Mouse (Mus musculus) lung, postnatal 4 days (tissue): Measurements from ENCODE around the gene Gtf3c2.

ENCODE experiments used
- DNase-seq, 2 experiments: peaks; one replicate each; pipeline ENCODE4 v3.0.0; 2021

Gtf3c2 gene

DNA sequence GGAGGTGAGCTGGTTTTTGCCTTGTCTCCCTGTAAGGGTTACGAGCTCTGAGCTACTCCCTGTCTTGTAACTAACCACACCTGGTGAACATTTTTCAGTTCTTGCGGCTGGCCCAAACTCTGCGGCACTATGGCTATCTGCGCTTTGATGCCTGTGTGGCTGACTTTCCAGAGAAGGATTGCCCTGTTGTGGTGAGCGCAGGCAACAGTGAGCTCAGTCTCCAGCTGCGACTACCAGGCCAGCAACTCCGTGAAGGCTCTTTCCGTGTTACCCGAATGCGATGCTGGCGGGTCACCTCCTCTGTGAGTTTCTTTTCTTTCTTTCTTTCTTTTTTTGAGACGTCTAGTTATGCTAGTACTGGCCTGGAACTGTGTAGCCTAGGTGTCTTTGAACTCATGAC, 17.1 kb upstream of the Gtf3c2 start:
- DNase-seq: no peak

DNA sequence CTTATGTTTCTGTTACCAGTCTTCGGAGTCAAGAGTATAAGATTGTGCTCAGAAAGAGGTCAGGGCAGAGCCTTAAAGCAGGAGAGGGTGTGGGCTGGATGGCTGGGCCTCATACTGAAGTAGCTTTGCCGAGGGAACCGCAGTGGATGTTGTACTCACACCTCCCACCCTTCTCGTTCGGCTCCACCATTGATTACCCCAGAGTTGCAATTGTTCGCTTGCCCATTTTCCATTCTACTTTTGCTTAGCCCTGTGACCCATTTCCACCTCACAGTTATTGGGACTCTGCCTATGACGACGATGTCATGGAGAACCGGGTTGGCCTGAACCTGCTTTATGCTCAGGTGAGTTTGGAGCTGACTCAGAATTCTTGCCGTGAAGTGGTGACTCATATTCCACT, 16.3 kb upstream of the Gtf3c2 start:
- DNase-seq: no peak

DNA sequence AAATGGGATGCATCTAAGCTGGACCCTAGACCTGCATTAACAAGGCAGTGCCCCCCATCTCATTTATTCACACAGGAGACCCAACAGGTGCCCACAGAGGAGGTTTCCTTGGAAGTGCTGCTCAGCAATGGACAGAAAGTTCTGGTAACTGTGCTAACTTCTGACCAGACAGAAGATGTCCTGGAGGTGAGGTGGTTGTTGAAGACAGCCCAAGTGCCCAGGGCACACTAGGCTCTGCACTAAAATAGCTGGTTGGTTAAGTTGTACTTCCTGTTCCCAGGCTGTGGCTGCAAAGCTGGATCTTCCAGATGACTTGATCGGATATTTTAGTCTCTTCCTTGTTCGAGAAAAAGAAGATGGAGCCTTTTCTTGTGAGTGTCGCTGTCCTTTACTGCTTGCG, 15.7 kb upstream of the Gtf3c2 start:
- no peak for DNase-seq

DNA sequence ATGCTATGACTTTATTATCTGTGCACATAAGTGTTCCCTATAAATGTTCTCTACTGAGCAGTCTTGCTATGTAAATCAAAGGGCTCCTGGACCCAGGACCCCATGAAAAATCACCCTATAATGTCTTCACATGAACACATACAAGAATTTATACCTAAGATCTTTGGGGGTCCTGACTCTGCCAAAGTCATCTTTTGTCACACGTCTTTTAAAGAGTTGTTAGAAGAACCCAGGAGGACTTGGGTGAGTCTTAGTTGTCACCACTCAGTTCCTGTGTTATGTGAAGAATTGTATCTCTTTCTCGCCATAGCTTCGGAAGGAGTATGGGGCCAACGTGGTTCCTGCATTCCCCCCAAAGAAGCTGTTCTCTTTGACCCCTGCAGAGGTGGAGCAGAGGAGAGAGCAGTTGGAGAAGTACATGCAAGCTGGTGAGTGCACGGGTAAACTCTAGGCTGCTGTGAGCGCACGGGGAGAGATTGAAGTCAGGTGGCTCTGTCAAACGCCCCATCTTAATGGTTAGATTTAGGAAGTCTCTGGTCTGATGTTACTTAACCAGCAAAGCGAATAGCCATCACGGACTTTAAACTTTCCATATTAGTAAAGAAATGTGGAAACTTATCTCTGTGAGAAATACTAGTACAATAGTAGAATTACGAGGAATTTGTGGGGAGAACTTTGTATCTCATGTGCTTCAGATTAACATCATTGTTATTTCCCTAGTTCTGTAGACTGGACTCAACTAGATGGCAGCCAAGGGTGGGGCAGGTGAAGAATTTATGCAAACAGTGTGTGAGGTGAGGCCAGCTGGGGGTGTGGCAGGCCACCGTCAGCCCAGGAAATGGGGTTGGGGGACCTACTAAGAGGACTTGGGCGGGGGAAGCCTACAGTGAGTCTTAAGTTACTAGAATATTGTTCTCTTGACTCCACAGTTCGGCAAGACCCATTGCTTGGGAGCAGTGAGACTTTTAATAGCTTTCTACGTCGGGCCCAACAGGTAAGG, 14.8 kb upstream of the Gtf3c2 start:
- no peak for DNase-seq

DNA sequence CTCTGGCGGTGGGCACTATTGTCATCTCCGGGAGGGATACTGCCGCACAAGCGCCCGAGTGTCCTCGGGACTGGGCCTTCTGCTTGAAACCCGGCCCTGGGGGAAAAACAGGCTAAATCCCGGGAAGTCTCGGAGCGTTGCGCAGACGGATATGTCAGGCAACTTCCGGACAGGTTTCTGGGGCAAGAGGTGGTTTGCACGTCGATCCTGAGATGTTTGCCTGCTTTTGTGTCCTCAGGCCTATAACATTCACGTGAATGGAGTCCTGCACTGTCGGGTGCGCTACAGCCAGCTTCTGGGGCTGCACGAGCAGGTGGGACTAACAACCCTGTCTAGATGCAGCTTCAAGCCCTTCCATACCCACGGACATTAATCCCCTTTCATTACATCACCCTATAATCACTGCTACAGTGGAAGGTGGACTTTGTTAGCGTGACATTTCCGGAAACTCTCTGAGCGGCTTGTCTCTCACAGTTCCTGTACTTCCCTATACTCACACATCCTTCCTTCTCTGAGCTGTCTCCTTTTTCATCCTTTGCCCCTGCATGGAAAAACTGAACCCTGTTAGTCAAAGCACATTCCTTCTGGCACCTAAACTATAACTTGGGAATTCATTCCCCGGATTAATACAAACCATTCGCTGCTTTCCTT, 13.8 kb upstream of the Gtf3c2 start:
- no peak for DNase-seq

DNA sequence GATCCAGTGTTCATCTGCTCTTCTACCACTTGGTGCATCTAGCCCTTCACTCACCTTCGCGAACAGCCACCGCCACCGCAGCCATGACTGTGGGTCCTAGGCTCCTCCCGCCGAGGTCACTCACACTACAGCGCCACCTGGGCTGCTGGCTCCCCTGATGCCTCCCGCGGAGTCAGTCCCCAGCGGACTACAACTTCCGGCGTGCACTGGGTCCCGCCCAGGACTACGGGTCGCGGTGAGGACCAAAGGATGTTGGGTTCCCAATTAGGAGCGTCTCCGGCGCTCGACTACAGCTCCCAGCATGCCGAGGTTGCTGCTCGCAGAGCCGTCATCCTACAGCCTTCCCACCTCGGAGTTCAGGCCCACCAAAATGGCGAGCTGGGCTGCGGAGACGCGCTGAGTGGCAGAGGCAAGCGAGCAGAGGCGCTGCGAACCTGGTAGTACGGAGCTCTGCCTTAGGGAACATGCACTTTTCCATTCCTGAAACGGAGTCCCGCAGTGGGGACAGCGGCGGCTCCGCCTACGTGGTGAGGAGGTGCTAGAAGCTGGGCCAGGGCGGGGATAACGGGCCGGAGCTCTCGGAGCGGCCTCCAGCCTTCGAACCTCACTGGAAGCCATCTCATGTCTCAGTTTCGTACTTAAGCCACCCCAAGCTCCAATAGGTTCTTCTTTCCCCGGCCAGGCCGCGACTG, 13.1 kb upstream of the Gtf3c2 start, which contains the start of the genes Snx17 and Eif2b4:
TSS of gene Snx17 (plus strand) at position 289 of the 692 bp plus-strand sequence.
TSS of gene Eif2b4 (minus strand) at position 492 of the 692 bp plus-strand sequence.
- peak; percentile 99 for DNase-seq

DNA sequence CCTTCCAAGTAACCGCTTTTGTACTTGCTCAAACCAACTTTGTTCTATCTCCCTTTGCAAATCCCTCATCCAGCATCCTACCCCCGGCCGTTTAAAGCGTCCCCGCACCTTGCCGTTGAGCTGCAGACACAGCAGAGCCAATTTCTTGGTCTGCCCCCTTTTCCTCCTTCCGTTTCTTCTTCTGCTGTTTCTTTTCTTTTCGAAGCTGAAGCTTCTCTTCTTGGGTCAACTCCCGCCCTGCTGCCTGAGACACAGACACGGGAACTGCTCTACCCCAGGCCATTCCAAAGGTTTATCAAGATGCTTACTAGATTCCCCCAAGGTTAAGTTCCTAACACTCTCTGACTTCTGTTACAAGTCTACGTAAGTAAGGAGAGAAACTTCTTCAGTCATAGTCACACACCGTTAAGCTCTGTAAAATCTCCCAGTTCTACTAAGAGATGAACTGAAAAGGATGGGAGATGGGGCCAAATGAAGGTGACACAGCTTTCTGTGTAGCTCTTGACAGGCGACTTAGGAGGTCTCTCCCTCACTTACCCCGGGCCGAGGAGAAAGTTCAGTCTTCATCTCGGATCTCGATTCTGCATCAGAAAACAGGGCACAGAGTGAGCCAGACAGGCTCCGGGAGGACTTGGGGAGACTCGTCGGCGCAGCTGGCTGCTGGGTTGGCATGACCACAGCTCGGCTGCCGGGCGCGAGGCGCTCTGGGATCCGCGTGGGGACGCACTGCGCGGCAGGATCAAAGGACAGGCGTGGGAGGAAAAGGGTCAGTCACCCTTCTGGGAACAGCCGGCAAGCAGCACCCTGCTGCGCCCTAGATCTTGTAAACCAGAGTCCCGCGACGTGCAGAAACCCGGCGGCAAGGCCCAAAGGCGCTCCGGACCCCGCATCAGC, 12.3 kb upstream of the Gtf3c2 start:
- DNase-seq: no peak

- DNase-seq: no peak
These were observed 10.3 kb upstream of the Gtf3c2 start for GRCm38 (mm10) chr5:31190201-31190600.

- no peak for DNase-seq
These were observed 8.4 kb upstream of the Gtf3c2 start for GRCm38 (mm10) chr5:31188223-31188840.

DNA sequence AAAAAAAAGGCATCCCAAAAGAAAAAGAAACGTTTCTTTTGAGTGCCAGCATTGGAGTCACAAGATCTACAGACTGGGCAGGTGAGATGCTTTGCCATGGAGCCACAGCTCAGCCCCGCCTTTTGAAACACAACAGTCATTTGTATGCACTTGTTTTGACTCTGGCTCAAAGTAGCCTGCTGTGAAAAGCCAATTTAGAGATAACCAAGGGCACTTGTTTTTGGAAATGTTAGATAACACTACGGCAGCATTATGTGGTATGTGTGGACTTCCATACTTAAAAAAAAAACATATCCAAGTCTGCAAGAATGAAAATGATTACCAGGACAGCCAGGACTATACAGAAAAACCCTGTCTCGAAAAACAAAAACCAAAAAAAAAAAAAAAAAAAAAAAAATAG, 3.7 kb upstream of the Gtf3c2 start:
- DNase-seq: no peak

- DNase-seq: no peak
These were observed 1.3 kb upstream of the Gtf3c2 start for GRCm38 (mm10) chr5:31181183-31181770.

DNA sequence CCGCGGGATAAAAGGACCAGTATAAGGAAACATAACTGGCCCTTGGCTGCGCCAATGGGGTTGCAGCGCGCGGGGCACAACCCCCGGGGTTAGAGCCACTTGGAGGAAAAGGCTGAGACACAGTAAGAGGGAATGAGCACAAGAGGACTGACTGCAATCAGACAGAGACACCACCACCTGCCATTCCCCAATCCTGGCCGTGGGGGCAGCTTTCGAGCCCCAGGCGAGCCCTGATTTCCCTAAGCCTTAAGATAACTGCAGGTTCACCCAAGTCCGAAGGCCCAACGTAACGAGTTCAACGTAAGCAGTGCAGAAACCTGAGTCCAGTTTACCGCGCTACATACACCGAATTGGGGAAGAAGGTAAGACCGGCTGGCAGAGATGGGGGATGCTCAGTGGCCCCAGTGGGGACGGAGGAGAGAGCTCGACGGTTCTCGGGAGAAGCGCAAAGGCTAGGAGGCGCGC, 611 bp downstream of the Gtf3c2 start:
- DNase-seq: peak in 1 of 2 experiments; percentile 35

GRCm38 (mm10) chr5:31168630-31169029, 11.3 kb downstream of the Gtf3c2 start:
- no peak for DNase-seq

GRCm38 (mm10) chr5:31164878-31165277, 15.1 kb downstream of the Gtf3c2 start:
- no peak for DNase-seq

- no peak for DNase-seq
These were observed 17.5 kb downstream of the Gtf3c2 start for GRCm38 (mm10) chr5:31162462-31162861.

DNA sequence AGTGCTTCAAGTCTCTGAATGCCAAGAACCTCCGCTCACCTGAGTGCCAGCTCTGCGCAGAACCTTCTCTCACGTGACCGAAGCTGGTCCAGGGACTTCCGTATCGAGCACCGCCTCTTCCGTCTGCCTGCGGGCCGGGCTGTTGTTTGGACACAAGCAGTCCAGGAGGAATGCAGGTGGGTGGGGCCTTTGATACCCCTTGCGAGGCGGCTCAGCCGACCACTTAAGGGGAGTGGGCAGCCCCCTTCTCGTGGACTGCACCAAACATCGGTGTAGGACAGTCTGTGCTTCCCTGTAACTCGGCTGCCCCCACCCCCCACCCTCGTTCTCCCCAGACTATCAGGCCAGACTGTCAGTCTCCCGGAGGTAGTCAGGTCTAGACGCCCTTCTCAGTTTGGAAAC, 25.8 kb downstream of the Gtf3c2 start, which contains the start of gene Mpv17:
TSS of gene Mpv17 (minus strand) at position 100 of the 402 bp plus-strand sequence.
- DNase-seq: peak; percentile 85 to 91

DNA sequence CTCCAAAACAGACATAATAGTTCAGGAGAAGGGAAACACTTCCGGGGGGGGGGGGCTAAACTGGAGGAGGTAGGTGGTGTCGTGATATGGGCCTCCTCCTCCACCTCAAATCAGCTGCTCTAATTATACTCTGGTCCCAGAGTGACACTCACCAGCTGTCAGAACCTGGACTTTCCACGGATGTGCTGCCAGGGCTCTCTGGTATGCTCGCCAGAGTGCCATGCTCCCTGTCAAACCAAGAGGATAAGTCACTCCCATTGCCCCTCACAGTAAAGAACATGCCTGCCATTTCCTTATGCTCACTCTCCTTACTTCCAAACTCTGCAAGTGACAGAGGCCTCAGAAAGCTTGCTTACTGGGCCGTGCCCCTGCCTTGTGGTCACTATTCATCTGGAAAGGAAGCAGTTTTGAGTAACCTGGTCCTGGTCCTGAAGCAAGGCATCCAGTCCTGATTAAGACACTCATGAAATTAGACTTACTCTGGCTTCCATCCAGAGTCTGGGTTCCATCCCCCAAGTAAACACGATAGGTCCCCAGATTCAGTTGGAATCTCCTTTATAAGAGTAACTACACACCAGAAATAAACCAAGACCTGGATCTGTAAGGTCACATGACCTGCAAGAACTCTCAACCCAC, 26.3 kb downstream of the Gtf3c2 start:
- DNase-seq: peak in 1 of 2 experiments; percentile 7

DNA sequence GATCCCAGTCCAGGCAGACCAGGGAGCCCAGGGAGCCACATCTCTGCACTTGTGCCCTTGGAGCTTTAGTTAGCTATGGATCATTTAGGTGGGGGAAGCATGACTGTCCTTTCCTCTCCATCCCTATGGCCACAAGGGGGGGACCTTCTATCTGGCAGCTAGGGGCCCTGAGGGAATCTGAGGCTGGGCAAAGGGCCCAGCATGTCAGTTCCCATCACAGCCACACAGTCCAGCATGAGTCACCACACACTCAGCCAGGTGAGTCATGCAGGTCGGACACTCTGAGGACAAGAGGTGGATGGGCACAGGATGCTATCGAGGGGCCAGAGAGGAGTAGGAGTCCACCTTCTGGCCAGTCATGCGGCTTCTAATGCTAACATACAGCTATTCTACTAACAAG, 28.2 kb downstream of the Gtf3c2 start:
- no peak for DNase-seq

GRCm38 (mm10) chr5:31149781-31150180, 30.2 kb downstream of the Gtf3c2 start:
- DNase-seq: no peak

- DNase-seq: peak in 1 of 2 experiments; percentile 20
These were observed 40.9 kb downstream of the Gtf3c2 start for GRCm38 (mm10) chr5:31138968-31139425.
